Mouse (Mus musculus) myocyte (in vitro differentiated cells): Measurements from ENCODE around the gene Lalba. TPM values are rescaled to one million over a fixed set of nuclear protein-coding genes. Genes with fewer than 3 reads are reported as not detected.

Experiments
- H3K27me3 ChIP-seq: one replicate; pipeline ENCODE4 v1.6.1; 2011; ENCODE audit not compliant: control insufficient read depth, insufficient read depth, insufficient read length
- H3K36me3 ChIP-seq: one replicate; pipeline ENCODE4 v1.6.1; 2011; ENCODE audit not compliant: control insufficient read depth, insufficient read depth
- H3K4me2 ChIP-seq: one replicate; pipeline ENCODE4 v1.6.1; 2011; ENCODE audit warnings: low read depth, control low read depth
- H3K4me3 ChIP-seq: one replicate; pipeline ENCODE4 v1.5.1; 2011; ENCODE audit warnings: mild to moderate bottlenecking, control low read depth, moderate library complexity
- H3K79me2 ChIP-seq: one replicate; pipeline ENCODE4 v1.6.1; 2011; ENCODE audit not compliant: control insufficient read depth, insufficient read depth
- H3ac ChIP-seq: one replicate; pipeline ENCODE4 v1.6.1; 2011; ENCODE audit not compliant: control insufficient read depth, insufficient read length
- CEBPB ChIP-seq: IDR thresholded peaks from 2 replicates; pipeline ENCODE4 v1.6.1; 2011; ENCODE audit warnings: mild to moderate bottlenecking, moderate library complexity; ENCODE audit not compliant: poor library complexity, insufficient read depth, severe bottlenecking
- E2F4 ChIP-seq: IDR thresholded peaks from one replicate; pipeline ENCODE4 v1.6.1; 2011; ENCODE audit warnings: mild to moderate bottlenecking, control low read depth, moderate library complexity; ENCODE audit not compliant: insufficient read depth
- MAX ChIP-seq: IDR thresholded peaks from one replicate; pipeline ENCODE4 v1.6.1; 2011; ENCODE audit warnings: low read depth, mild to moderate bottlenecking, control low read depth
- MYOD1 ChIP-seq, 3 experiments: IDR thresholded peaks; one replicate each; pipeline ENCODE4 v1.6.1; 2011; ENCODE audit warnings: control low read depth in 2 of 3, low read depth in 2 of 3, mild to moderate bottlenecking in 2 of 3, moderate library complexity in 1 of 3; ENCODE audit not compliant: insufficient read length in 2 of 3, control insufficient read depth in 1 of 3
- MYOG ChIP-seq, 3 experiments: IDR thresholded peaks; one replicate each; pipeline ENCODE4 v1.6.1; 2011; ENCODE audit warnings: control low read depth in 2 of 3, low read depth in 2 of 3, mild to moderate bottlenecking in 2 of 3; ENCODE audit not compliant: insufficient read length in 2 of 3, control insufficient read depth in 1 of 3, insufficient read depth in 1 of 3
- POLR2A ChIP-seq: IDR thresholded peaks from one replicate; pipeline ENCODE4 v1.6.1; 2011; ENCODE audit warnings: low read depth, mild to moderate bottlenecking, control low read depth, moderate library complexity; ENCODE audit not compliant: insufficient read length
- POLR2AphosphoS2 ChIP-seq: IDR thresholded peaks from one replicate; pipeline ENCODE4 v1.6.1; 2011; ENCODE audit warnings: low read depth, control low read depth; ENCODE audit not compliant: insufficient read length
- REST ChIP-seq: IDR thresholded peaks from one replicate; pipeline ENCODE4 v1.6.1; 2011; ENCODE audit warnings: mild to moderate bottlenecking, control low read depth, moderate library complexity; ENCODE audit not compliant: insufficient read depth, insufficient read length
- SRF ChIP-seq: IDR thresholded peaks from one replicate; pipeline ENCODE4 v1.6.1; 2011; ENCODE audit warnings: low read depth; ENCODE audit not compliant: control insufficient read depth, insufficient read length
- TCF12 ChIP-seq: IDR thresholded peaks from one replicate; pipeline ENCODE4 v1.6.1; 2011; ENCODE audit warnings: mild to moderate bottlenecking, control low read depth; ENCODE audit not compliant: poor library complexity, insufficient read depth, severe bottlenecking
- TCF3 ChIP-seq: IDR thresholded peaks from one replicate; pipeline ENCODE4 v1.6.1; 2011; ENCODE audit warnings: low read depth, control low read depth; ENCODE audit not compliant: insufficient read length
- USF1 ChIP-seq: IDR thresholded peaks from one replicate; pipeline ENCODE4 v1.6.1; 2011; ENCODE audit warnings: low read depth, mild to moderate bottlenecking, control low read depth, moderate library complexity
- polyA plus RNA-seq: library from polyadenylated mRNA; unstranded; fragments of >200 nt; fragmentation: generic; extraction: Trizol; gene quantifications from one replicate; pipeline ENCODE4 v1.2.1, GENCODE M21; 2012; ENCODE audit warnings: missing spikeins

The Lalba gene
- polyA plus RNA-seq, 1 experiment: not detected

GRCm38 (mm10) chr15:98512799-98513321 is 30.3 kb upstream of the Lalba start:
- no peaks in the 10 kb centered on the region for H3K79me2 ChIP-seq
- H3ac ChIP-seq: no peak overlapping the region
- peak overlapping the region; percentile 6 for H3K4me3 ChIP-seq
- H3K27me3 ChIP-seq: no peaks in the 10 kb centered on the region
- H3K4me2 ChIP-seq: peak overlapping the region; percentile 87
- TF ChIP-seq MAX (peak; percentile 37), MYOD1 (IDR thresholded peaks at IDR 0.05; ENCODE audit: control insufficient read depth in 1 of 3, insufficient read length in 2 of 3, low read depth in 2 of 3) (peak in 2 of 3 experiments; percentile 92 to 96), SRF (no peak), POLR2A (peak; percentile 38), MYOG (IDR thresholded peaks at IDR 0.05; ENCODE audit: control insufficient read depth in 1 of 3, insufficient read depth in 1 of 3, insufficient read length in 2 of 3, low read depth in 2 of 3) (peak; percentile 84 to 94 (median 84)), TCF12 (peak; percentile 88), CEBPB (no peak), TCF3 (peak; percentile 90), USF1 (peak; percentile 36), E2F4 (no peak), POLR2AphosphoS2 (peak; percentile 56), REST (no peak)
- H3K36me3 ChIP-seq: peaks cover 21% of the 10 kb centered on the region

DNA sequence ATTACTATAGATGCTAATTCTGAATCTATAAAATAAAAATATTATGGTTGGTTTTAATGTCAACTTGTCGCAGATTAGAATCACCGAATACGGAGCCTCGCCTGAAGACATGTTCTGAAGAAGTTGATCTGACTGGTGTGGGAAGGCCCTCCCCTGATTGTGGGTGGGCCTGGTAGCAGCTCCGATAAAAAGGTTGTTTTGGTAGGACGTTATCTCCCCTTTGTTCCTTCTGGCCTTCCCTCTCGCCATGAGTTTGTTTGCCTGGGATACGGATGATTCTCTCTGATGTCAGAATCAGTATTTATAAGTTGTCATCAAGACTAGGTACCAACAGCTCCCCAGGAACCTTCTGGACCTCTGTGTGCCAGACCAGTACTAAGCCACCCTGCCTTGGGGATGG is 29.7 kb upstream of the Lalba start:
- Histone ChIP-seq H3ac (no peak overlapping the region), H3K27me3 (no peaks in the 10 kb centered on the region), H3K79me2 (no peaks in the 10 kb centered on the region), H3K4me3 (peak overlapping the region; percentile 6), H3K4me2 (peak overlapping the region; percentile 87), H3K36me3 (peaks cover 15% of the 10 kb centered on the region)
- no peak for TF ChIP-seq POLR2AphosphoS2
- no peak for TF ChIP-seq MYOG (IDR thresholded peaks at IDR 0.05; ENCODE audit: control insufficient read depth in 1 of 3, insufficient read depth in 1 of 3, insufficient read length in 2 of 3, low read depth in 2 of 3)
- no peak for TF ChIP-seq CEBPB
- no peak for TF ChIP-seq MYOD1 (IDR thresholded peaks at IDR 0.05; ENCODE audit: control insufficient read depth in 1 of 3, insufficient read length in 2 of 3, low read depth in 2 of 3)
- no peak for TF ChIP-seq REST
- TF ChIP-seq SRF: no peak
- no peak for TF ChIP-seq TCF12
- TF ChIP-seq TCF3: no peak
- no peak for TF ChIP-seq E2F4
- no peak for TF ChIP-seq POLR2A

GRCm38 (mm10) chr15:98511386-98511928 is 28.9 kb upstream of the Lalba start:
- Histone ChIP-seq H3K4me2 (no peak overlapping the region), H3K36me3 (peaks cover 9% of the 10 kb centered on the region), H3K27me3 (no peaks in the 10 kb centered on the region), H3K79me2 (no peaks in the 10 kb centered on the region), H3ac (no peak overlapping the region), H3K4me3 (no peak overlapping the region)
- no peak for TF ChIP-seq TCF12
- no peak for TF ChIP-seq USF1
- TF ChIP-seq CEBPB: no peak
- no peak for TF ChIP-seq REST
- no peak for TF ChIP-seq MYOG (IDR thresholded peaks at IDR 0.05; ENCODE audit: control insufficient read depth in 1 of 3, insufficient read depth in 1 of 3, insufficient read length in 2 of 3, low read depth in 2 of 3)
- no peak for TF ChIP-seq SRF
- TF ChIP-seq POLR2A: no peak
- TF ChIP-seq POLR2AphosphoS2: no peak
- TF ChIP-seq MAX: no peak
- no peak for TF ChIP-seq MYOD1 (IDR thresholded peaks at IDR 0.05; ENCODE audit: control insufficient read depth in 1 of 3, insufficient read length in 2 of 3, low read depth in 2 of 3)
- no peak for TF ChIP-seq TCF3
- no peak for TF ChIP-seq E2F4

GRCm38 (mm10) chr15:98510438-98511385 is 28.2 kb upstream of the Lalba start:
- Histone ChIP-seq H3K79me2 (no peaks in the 10 kb centered on the region), H3K4me3 (no peak overlapping the region), H3K27me3 (no peaks in the 10 kb centered on the region), H3ac (no peak overlapping the region), H3K4me2 (peak overlapping the region; percentile 5), H3K36me3 (peaks cover 7% of the 10 kb centered on the region)
- no peak for TF ChIP-seq POLR2A
- TF ChIP-seq MYOG (IDR thresholded peaks at IDR 0.05; ENCODE audit: control insufficient read depth in 1 of 3, insufficient read depth in 1 of 3, insufficient read length in 2 of 3, low read depth in 2 of 3): peak in 1 of 3 experiments; percentile 9
